Mouse (Mus musculus): Measurements from ENCODE around the gene Dmac2. TPM values are rescaled to one million over a fixed set of nuclear protein-coding genes. Genes with fewer than 3 reads are reported as not detected.
A peak's percentile ranks its signal among the peaks of the same experiment; 100 is the strongest.
"Not testable (repeated sequence)": the region's sequence is repeated elsewhere in the genome, so short reads cannot be mapped to it uniquely, and the experiment has no call there.

Gene Dmac2
- polyA plus RNA-seq (2015; fragmentation: Nextera tagmentation; extraction: Ambion mirVana): 29.1 and 30.6 TPM in 2 replicates

GRCm38 (mm10) chr7:25618865-25619721 lies at the start of gene Dmac2:
Gene Dmac2 (plus strand): TSS chr7:25619414.
- H3K9me3 ChIP-seq: no peaks in the 10 kb centered on the region
- H3K27ac ChIP-seq: no peak within 1 kb of the TSS
- H3K36me3 ChIP-seq: peaks cover 26% of the 10 kb centered on the region
- under 1% methylated on average over 53 of the region's 53 CpGs for WGBS
- peak; percentile 86 for ATAC-seq (ENCODE audit: insufficient number of reproducible peaks, low FRiP score, low TSS enrichment, low read depth)
- peak within 1 kb of the TSS; percentile 68 for H3K4me2 ChIP-seq
- peak within 1 kb of the TSS; percentile 74 for H3K4me3 ChIP-seq
- H3K27me3 ChIP-seq: no peaks in the 10 kb centered on the region
- H3K9ac ChIP-seq: peak within 1 kb of the TSS; percentile 48; the same call in 1 of the 2 replicates
- peaks cover 10% of the 10 kb centered on the region; the same call in 1 of the 2 replicates for H3K4me1 ChIP-seq

- H3K36me3 ChIP-seq; H3K4me1 ChIP-seq; H3K4me3 ChIP-seq; H3K27me3 ChIP-seq; H3K4me2 ChIP-seq; ATAC-seq (ENCODE audit: insufficient number of reproducible peaks, low FRiP score, low TSS enrichment, low read depth); H3K9me3 ChIP-seq; H3K9ac ChIP-seq; H3K27ac ChIP-seq: not testable (repeated sequence)
- 63% methylated on average over 5 of the region's 5 CpGs for WGBS
These were observed 45.4 kb upstream of the Dmac2 start for GRCm38 (mm10) chr7:25573806-25574205.

GRCm38 (mm10) chr7:25575105-25575504 lies 44.1 kb upstream of the Dmac2 start:
- Histone ChIP-seq H3K4me2 (no peak overlapping the region), H3K27ac (peak overlapping the region; percentile 76), H3K9ac (no peak overlapping the region), H3K4me1 (no peaks in the 10 kb centered on the region; the same call in 1 of the 2 replicates), H3K27me3 (no peaks in the 10 kb centered on the region), H3K36me3 (no peaks in the 10 kb centered on the region), H3K4me3 (no peak overlapping the region), H3K9me3 (no peaks in the 10 kb centered on the region)
- WGBS: 64% methylated on average over 5 of the region's 5 CpGs
- ATAC-seq (ENCODE audit: insufficient number of reproducible peaks, low FRiP score, low TSS enrichment, low read depth): no peak

GRCm38 (mm10) chr7:25575870-25576269 lies 43.3 kb upstream of the Dmac2 start:
- ATAC-seq (ENCODE audit: insufficient number of reproducible peaks, low FRiP score, low TSS enrichment, low read depth): no peak
- Histone ChIP-seq H3K9me3 (no peaks in the 10 kb centered on the region), H3K9ac (no peak overlapping the region), H3K27ac (peak overlapping the region; percentile 76), H3K4me3 (no peak overlapping the region), H3K4me2 (no peak overlapping the region), H3K36me3 (no peaks in the 10 kb centered on the region), H3K27me3 (no peaks in the 10 kb centered on the region), H3K4me1 (no peaks in the 10 kb centered on the region; the same call in 1 of the 2 replicates)
- 16% methylated on average over 8 of the region's 8 CpGs for WGBS

GRCm38 (mm10) chr7:25576308-25576707 lies 42.9 kb upstream of the Dmac2 start:
- 29% methylated on average over 6 of the region's 6 CpGs for WGBS
- peak overlapping the region; percentile 76 for H3K27ac ChIP-seq

GRCm38 (mm10) chr7:25576793-25577437 lies 42.3 kb upstream of the Dmac2 start:
- H3K27me3 ChIP-seq; H3K9me3 ChIP-seq; H3K4me3 ChIP-seq; H3K9ac ChIP-seq; H3K4me1 ChIP-seq; H3K4me2 ChIP-seq; H3K36me3 ChIP-seq; ATAC-seq (ENCODE audit: insufficient number of reproducible peaks, low FRiP score, low TSS enrichment, low read depth): not testable (repeated sequence)
- WGBS: 63% methylated on average over 13 of the region's 14 CpGs
- peak overlapping the region; percentile 76 for H3K27ac ChIP-seq

More at GRCm38 (mm10) chr7:25576308-25576707, 42.9 kb upstream of the Dmac2 start:
- not testable (repeated sequence) for H3K36me3 ChIP-seq, H3K9ac ChIP-seq, H3K4me1 ChIP-seq, H3K9me3 ChIP-seq, H3K27me3 ChIP-seq, H3K4me3 ChIP-seq, H3K4me2 ChIP-seq
- ATAC-seq (ENCODE audit: insufficient number of reproducible peaks, low FRiP score, low TSS enrichment, low read depth): 0 out of 2 replicates have a peak, but pooled peaks have one; percentile 52

- no peaks in the 10 kb centered on the region for H3K9me3 ChIP-seq
- ATAC-seq (ENCODE audit: insufficient number of reproducible peaks, low FRiP score, low TSS enrichment, low read depth): no peak
- no peaks in the 10 kb centered on the region for H3K36me3 ChIP-seq
- H3K27ac ChIP-seq: no peak overlapping the region
- H3K27me3 ChIP-seq: no peaks in the 10 kb centered on the region
- H3K4me2 ChIP-seq: no peak overlapping the region
- no peaks in the 10 kb centered on the region; the same call in 1 of the 2 replicates for H3K4me1 ChIP-seq
- H3K4me3 ChIP-seq: no peak overlapping the region
- 80% methylated on average over 10 of the region's 10 CpGs for WGBS
- H3K9ac ChIP-seq: no peak overlapping the region
These were observed 39.8 kb upstream of the Dmac2 start for GRCm38 (mm10) chr7:25579441-25579840.

- Histone ChIP-seq H3K36me3 (no peaks in the 10 kb centered on the region), H3K27me3 (no peaks in the 10 kb centered on the region), H3K4me2 (no peak overlapping the region), H3K9me3 (no peaks in the 10 kb centered on the region), H3K9ac (no peak overlapping the region), H3K4me3 (no peak overlapping the region), H3K4me1 (no peaks in the 10 kb centered on the region), H3K27ac (no peak overlapping the region)
- ATAC-seq (ENCODE audit: insufficient number of reproducible peaks, low FRiP score, low TSS enrichment, low read depth): no peak
- WGBS: 87% methylated on average over 15 of the region's 15 CpGs
These were observed 36.9 kb upstream of the Dmac2 start for GRCm38 (mm10) chr7:25582301-25582810.

- no peaks in the 10 kb centered on the region for H3K4me1 ChIP-seq
- no peak overlapping the region for H3K9ac ChIP-seq
- no peaks in the 10 kb centered on the region for H3K27me3 ChIP-seq
- no peak overlapping the region for H3K4me2 ChIP-seq
- H3K9me3 ChIP-seq: no peaks in the 10 kb centered on the region
- H3K27ac ChIP-seq: no peak overlapping the region
- no peak overlapping the region for H3K4me3 ChIP-seq
- 83% methylated on average over 5 of the region's 5 CpGs for WGBS
- no peaks in the 10 kb centered on the region for H3K36me3 ChIP-seq
- ATAC-seq (ENCODE audit: insufficient number of reproducible peaks, low FRiP score, low TSS enrichment, low read depth): no peak
These were observed 34.6 kb upstream of the Dmac2 start for GRCm38 (mm10) chr7:25584651-25585050.

- Histone ChIP-seq H3K36me3 (no peaks in the 10 kb centered on the region), H3K4me1 (no peaks in the 10 kb centered on the region), H3K9ac (no peak overlapping the region), H3K4me2 (no peak overlapping the region), H3K27ac (no peak overlapping the region), H3K4me3 (no peak overlapping the region), H3K9me3 (no peaks in the 10 kb centered on the region), H3K27me3 (no peaks in the 10 kb centered on the region)
- no peak for ATAC-seq (ENCODE audit: insufficient number of reproducible peaks, low FRiP score, low TSS enrichment, low read depth)
- 75% methylated on average over 9 of the region's 9 CpGs for WGBS
These were observed 33.6 kb upstream of the Dmac2 start for GRCm38 (mm10) chr7:25585351-25586204.

GRCm38 (mm10) chr7:25591226-25591625 lies 28.0 kb upstream of the Dmac2 start:
- Histone ChIP-seq H3K27me3 (no peaks in the 10 kb centered on the region), H3K36me3 (no peaks in the 10 kb centered on the region), H3K4me2 (no peak overlapping the region), H3K9me3 (no peaks in the 10 kb centered on the region), H3K4me3 (no peak overlapping the region), H3K4me1 (no peaks in the 10 kb centered on the region), H3K27ac (no peak overlapping the region), H3K9ac (no peak overlapping the region)
- WGBS: 81% methylated on average over 2 of the region's 2 CpGs
- no peak for ATAC-seq (ENCODE audit: insufficient number of reproducible peaks, low FRiP score, low TSS enrichment, low read depth)
